Mouse (Mus musculus): ENCODE results near the gene Tnnt3. TPM values are rescaled to one million over a fixed set of nuclear protein-coding genes. Genes with fewer than 3 reads are reported as not detected.

Gene Tnnt3
- total and polyA plus RNA-seq, 3 experiments: 3.1 to 13.3 (median 4.1) TPM

GRCm38 (mm10) chr7:142483136-142483535, 15.5 kb upstream of the Tnnt3 start:
- TF ChIP-seq POLR2AphosphoS2 (IDR thresholded peaks at IDR 0.05; ENCODE audit: low read depth, low read length): no peak
- TF ChIP-seq TCF12 (IDR thresholded peaks at IDR 0.05; ENCODE audit: low read depth, low read length): no peak
- TF ChIP-seq ZNF384 (IDR thresholded peaks at IDR 0.05; ENCODE audit: low read depth, low read length): no peak
- no peak for TF ChIP-seq RCOR1 (conservative IDR thresholded peaks at IDR 0.05; ENCODE audit: low read depth, low read length)
- TF ChIP-seq MAFK (IDR thresholded peaks at IDR 0.05; ENCODE audit: insufficient replicate concordance, low read length): no peak
- no peak for TF ChIP-seq HCFC1 (IDR thresholded peaks at IDR 0.05; ENCODE audit: low read depth, low read length)
- Histone ChIP-seq H3K4me1 (ENCODE audit: control insufficient read depth in 1 of 2, insufficient read depth in 2 of 2) (peaks cover 12 to 64% of the 10 kb centered on the region in 2 experiments; a peak in 3 of 4 replicates), H3K27me3 (replicated peaks) (no peaks in the 10 kb centered on the region), H3K79me2 (replicated peaks; ENCODE audit: control insufficient read depth, extremely low read depth, insufficient read depth, poor library complexity, severe bottlenecking) (peaks cover 3% of the 10 kb centered on the region), H3K9ac (ENCODE audit: insufficient read depth, low read depth) (no peak overlapping the region), H3K9me3 (replicated peaks; ENCODE audit: low read length) (no peaks in the 10 kb centered on the region), H3K36me3 (replicated peaks in 1 of 2; ENCODE audit: control insufficient read depth in 1 of 2, insufficient read depth in 1 of 2, low read length in 1 of 2) (peaks cover 56 to 99% of the 10 kb centered on the region in 2 experiments), H3K27ac (ENCODE audit: insufficient read depth, low read depth) (no peak overlapping the region), H3K4me3 (replicated peaks in 1 of 3; ENCODE audit: low read depth in 2 of 3, low read length in 2 of 3, poor library complexity in 1 of 3) (no peak overlapping the region), H3K4me2 (ENCODE audit: insufficient read depth, low read depth, poor library complexity, severe bottlenecking) (no peak overlapping the region)
- no peak for DNase-seq (ENCODE audit: extremely low read depth)
- dilution Hi-C loops (cut with MboI; ENCODE audit: extremely low pct_ligation_motif_present, extremely low pct_unique_long_range_greater_than_20kb, low sequenced_read_pairs): no loop called here
- in situ Hi-C loops (cut with MboI; ENCODE audit: low pct_ligation_motif_present, low pct_unique_long_range_greater_than_20kb, low sequenced_read_pairs): no loop called here

GRCm38 (mm10) chr7:142484780-142485179, 13.9 kb upstream of the Tnnt3 start:
- dilution Hi-C loops (cut with MboI; ENCODE audit: extremely low pct_ligation_motif_present, extremely low pct_unique_long_range_greater_than_20kb, low sequenced_read_pairs) (no loop called here), in situ Hi-C loops (cut with MboI; ENCODE audit: low pct_ligation_motif_present, low pct_unique_long_range_greater_than_20kb, low sequenced_read_pairs) (no loop called here)
- H3K79me2 ChIP-seq (replicated peaks; ENCODE audit: control insufficient read depth, extremely low read depth, insufficient read depth, poor library complexity, severe bottlenecking): peaks cover 3% of the 10 kb centered on the region
- peaks cover 59 to 98% of the 10 kb centered on the region in 2 experiments for H3K36me3 ChIP-seq (replicated peaks in 1 of 2; ENCODE audit: control insufficient read depth in 1 of 2, insufficient read depth in 1 of 2, low read length in 1 of 2)
- H3K4me1 ChIP-seq (ENCODE audit: control insufficient read depth in 1 of 2, insufficient read depth in 2 of 2): peaks cover 19 to 71% of the 10 kb centered on the region in 2 experiments
- no peak for DNase-seq (ENCODE audit: extremely low read depth)
- H3K9me3 ChIP-seq (replicated peaks; ENCODE audit: low read length): no peaks in the 10 kb centered on the region
- no peaks in the 10 kb centered on the region for H3K27me3 ChIP-seq (replicated peaks)
- no peak overlapping the region for H3K9ac ChIP-seq (ENCODE audit: insufficient read depth, low read depth)
- H3K4me3 ChIP-seq (replicated peaks in 1 of 3; ENCODE audit: low read depth in 2 of 3, low read length in 2 of 3, poor library complexity in 1 of 3): no peak overlapping the region
- H3K27ac ChIP-seq (ENCODE audit: insufficient read depth, low read depth): no peak overlapping the region
- TF ChIP-seq ELF1 (IDR thresholded peaks at IDR 0.05; ENCODE audit: low read depth, low read length): no peak
- no peak for TF ChIP-seq NELFE (IDR thresholded peaks at IDR 0.05; ENCODE audit: low read depth, low read length)
- TF ChIP-seq ETS1 (conservative IDR thresholded peaks at IDR 0.05; ENCODE audit: low read depth, low read length): no peak
- TF ChIP-seq MEF2A (IDR thresholded peaks at IDR 0.05; ENCODE audit: borderline replicate concordance, low read depth, low read length): no peak
- TF ChIP-seq TCF12 (IDR thresholded peaks at IDR 0.05; ENCODE audit: low read depth, low read length): no peak
- TF ChIP-seq CHD2 (IDR thresholded peaks at IDR 0.05; ENCODE audit: low read length): no peak
- no peak for TF ChIP-seq MAFK (IDR thresholded peaks at IDR 0.05; ENCODE audit: insufficient replicate concordance, low read length)
- no peak for TF ChIP-seq JUN (IDR thresholded peaks at IDR 0.05; ENCODE audit: insufficient read depth, low read depth, low read length)
- TF ChIP-seq ZC3H11A (IDR thresholded peaks at IDR 0.05; ENCODE audit: low read depth, low read length): no peak
- no peak for TF ChIP-seq POLR2AphosphoS2 (IDR thresholded peaks at IDR 0.05; ENCODE audit: low read depth, low read length)
- TF ChIP-seq CTCF (conservative IDR thresholded peaks at IDR 0.05 in 1 of 2, IDR thresholded peaks at IDR 0.05 in 1 of 2; ENCODE audit: low read depth in 2 of 2, low read length in 2 of 2): no peak
- no peak overlapping the region for H3K4me2 ChIP-seq (ENCODE audit: insufficient read depth, low read depth, poor library complexity, severe bottlenecking)

All from CH12.LX (cell line).